Comparison of ENCODE assay signal across 20 mouse cellular contexts in genomic region chr11:83289036-83289435, GRCm38 (mm10). TPM values are rescaled to one million over a fixed set of nuclear protein-coding genes. Genes with fewer than 3 reads are reported as not detected.
"Had no signal": no experiment of that assay in that cellular context is flagged by ENCODE, and none has a peak within 500 bp of the region (broad histone marks: within the 10 kb centered on the region; RNA-seq: fewer than 3 reads in every experiment).

No protein-coding gene starts in this region.

- H3K27ac ChIP-seq: midbrain, embryonic 10.5 days; midbrain, embryonic 12.5 days; neural tube, embryonic 13.5 days; neural tube, embryonic 15.5 days had no signal

- ATAC-seq: midbrain, embryonic 16.5 days had no signal

- DNase-seq: lung, embryonic 14.5 days; lung, postnatal 10 days; lung, postnatal 4 days; midbrain, embryonic 14.5 days; retina, postnatal 1 day; right cerebral cortex, adult 18-20 months; right cerebral cortex, postnatal 25 days; right cerebral cortex, postnatal 4 days; spleen, adult 18-20 months; thymus, adult 18-20 months; thymus, postnatal 14 days; thymus, postnatal 36 days had no signal

- H3K4me3 ChIP-seq: midbrain, embryonic 10.5 days; midbrain, embryonic 12.5 days; myocyte; neural tube, embryonic 13.5 days; neural tube, embryonic 15.5 days had no signal

- H3K4me2 ChIP-seq: lung, embryonic 14.5 days; midbrain, embryonic 12.5 days; neural tube, embryonic 13.5 days; neural tube, embryonic 15.5 days had no signal

- H3K9me3 ChIP-seq: midbrain, embryonic 10.5 days; midbrain, embryonic 12.5 days; neural tube, embryonic 13.5 days; neural tube, embryonic 15.5 days had no signal

- H3K36me3 ChIP-seq: midbrain, embryonic 10.5 days; midbrain, embryonic 12.5 days; neural tube, embryonic 13.5 days; neural tube, embryonic 15.5 days had no signal

- H3K27me3 ChIP-seq: midbrain, embryonic 12.5 days; neural tube, embryonic 13.5 days; neural tube, embryonic 15.5 days had no signal

- H3K9ac ChIP-seq: lung, embryonic 14.5 days; midbrain, embryonic 12.5 days; neural tube, embryonic 13.5 days; neural tube, embryonic 15.5 days had no signal

RNA-seq across cellular contexts. Expression of gene Slfn14, which starts 2.5 kb away (rescaled TPM):
- polyA plus RNA-seq: midbrain, embryonic 16.5 days; neural tube, embryonic 13.5 days; small intestine, adult 2 months; thymus, postnatal 0 days had no signal
